Mouse (Mus musculus): ENCODE results near the gene Gm42715.
A peak's percentile ranks its signal among the peaks of the same experiment; 100 is the strongest.
"Not testable (repeated sequence)": the region's sequence is repeated elsewhere in the genome, so short reads cannot be mapped to it uniquely, and the experiment has no call there.

The Gm42715 gene

GRCm38 (mm10) chr7:127498407-127498806 is 21.0 kb upstream of the Gm42715 start:
- DNase-seq, result no peak

- DNase-seq, result no peak
These were observed 11.1 kb upstream of the Gm42715 start for GRCm38 (mm10) chr7:127508291-127508690.

- DNase-seq, result not testable (repeated sequence)
These were observed 9.6 kb upstream of the Gm42715 start for GRCm38 (mm10) chr7:127509830-127510229.

GRCm38 (mm10) chr7:127511241-127511640 is 8.1 kb upstream of the Gm42715 start:
- no peak for DNase-seq

- DNase-seq, result peak; percentile 90
These were observed 7.6 kb upstream of the Gm42715 start, which contains the start of gene Srcap for GRCm38 (mm10) chr7:127511808-127512230. Gene Srcap, plus strand, starts transcription at chr7:127511983.

GRCm38 (mm10) chr7:127512231-127513015 is 7.0 kb upstream of the Gm42715 start:
- peak; percentile 93 for DNase-seq

- DNase-seq, result no peak
These were observed 6.4 kb upstream of the Gm42715 start for GRCm38 (mm10) chr7:127513016-127513390.

GRCm38 (mm10) chr7:127513781-127514180 is 5.6 kb upstream of the Gm42715 start:
- DNase-seq, result no peak

GRCm38 (mm10) chr7:127515846-127516245 is 3.5 kb upstream of the Gm42715 start:
- no peak for DNase-seq

- no peak for DNase-seq
These were observed 3.0 kb upstream of the Gm42715 start for GRCm38 (mm10) chr7:127516344-127516743.

- DNase-seq, result no peak
These were observed 22.3 kb downstream of the Gm42715 start for GRCm38 (mm10) chr7:127541671-127542070.

- peak; percentile 31 for DNase-seq
These were observed 29.9 kb downstream of the Gm42715 start for GRCm38 (mm10) chr7:127549116-127549835.

- DNase-seq, result no peak
These were observed 32.2 kb downstream of the Gm42715 start for GRCm38 (mm10) chr7:127551558-127551957.

GRCm38 (mm10) chr7:127560580-127560979 is 41.2 kb downstream of the Gm42715 start:
- DNase-seq, result no peak

GRCm38 (mm10) chr7:127561340-127561858 is 42.0 kb downstream of the Gm42715 start, which contains the start of gene Tmem265:
Gene Tmem265, plus strand, starts transcription at chr7:127561390.
- DNase-seq, result no peak

GRCm38 (mm10) chr7:127564381-127565150 is 45.2 kb downstream of the Gm42715 start:
- DNase-seq, result no peak

- peak; percentile 76 for DNase-seq
These were observed 53.6 kb downstream of the Gm42715 start, which contains the start of gene Phkg2 for GRCm38 (mm10) chr7:127572895-127573471. Gene Phkg2, plus strand, starts transcription at chr7:127573340.

- no peak for DNase-seq
These were observed 54.2 kb downstream of the Gm42715 start for GRCm38 (mm10) chr7:127573503-127574008.

GRCm38 (mm10) chr7:127574115-127574514 is 54.7 kb downstream of the Gm42715 start:
- DNase-seq, result no peak

GRCm38 (mm10) chr7:127583260-127583659 is 63.9 kb downstream of the Gm42715 start:
- DNase-seq, result no peak

GRCm38 (mm10) chr7:127585031-127585430 is 65.6 kb downstream of the Gm42715 start:
- no peak for DNase-seq

- DNase-seq, result no peak
These were observed 66.8 kb downstream of the Gm42715 start for GRCm38 (mm10) chr7:127586149-127586548.

All from right cerebral cortex, postnatal 4 days (tissue).